Mouse (Mus musculus): ENCODE measurements around the gene Pdx1.

Pdx1 gene

DNA sequence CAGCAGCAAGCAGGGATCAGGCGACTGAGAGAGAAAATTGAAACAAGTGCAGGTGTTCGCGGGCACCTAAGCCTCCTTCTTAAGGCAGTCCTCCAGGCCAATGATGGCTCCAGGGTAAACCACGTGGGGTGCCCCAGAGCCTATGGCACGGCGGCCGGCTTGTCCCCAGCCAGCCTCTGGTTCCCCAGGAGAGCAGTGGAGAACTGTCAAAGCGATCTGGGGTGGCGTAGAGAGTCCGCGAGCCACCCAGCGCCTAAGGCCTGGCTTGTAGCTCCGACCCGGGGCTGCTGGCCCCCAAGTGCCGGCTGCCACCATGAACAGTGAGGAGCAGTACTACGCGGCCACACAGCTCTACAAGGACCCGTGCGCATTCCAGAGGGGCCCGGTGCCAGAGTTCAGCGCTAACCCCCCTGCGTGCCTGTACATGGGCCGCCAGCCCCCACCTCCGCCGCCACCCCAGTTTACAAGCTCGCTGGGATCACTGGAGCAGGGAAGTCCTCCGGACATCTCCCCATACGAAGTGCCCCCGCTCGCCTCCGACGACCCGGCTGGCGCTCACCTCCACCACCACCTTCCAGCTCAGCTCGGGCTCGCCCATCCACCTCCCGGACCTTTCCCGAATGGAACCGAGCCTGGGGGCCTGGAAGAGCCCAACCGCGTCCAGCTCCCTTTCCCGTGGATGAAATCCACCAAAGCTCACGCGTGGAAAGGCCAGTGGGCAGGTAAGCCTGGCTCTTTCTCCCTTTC lies at the start of gene Pdx1:
TSS of gene Pdx1 (plus strand) at position 34 of the 747 bp plus-strand sequence.
- DNase-seq (ENCODE audit: low read depth in 2 of 2, low spot score in 2 of 2), result no peak

DNA sequence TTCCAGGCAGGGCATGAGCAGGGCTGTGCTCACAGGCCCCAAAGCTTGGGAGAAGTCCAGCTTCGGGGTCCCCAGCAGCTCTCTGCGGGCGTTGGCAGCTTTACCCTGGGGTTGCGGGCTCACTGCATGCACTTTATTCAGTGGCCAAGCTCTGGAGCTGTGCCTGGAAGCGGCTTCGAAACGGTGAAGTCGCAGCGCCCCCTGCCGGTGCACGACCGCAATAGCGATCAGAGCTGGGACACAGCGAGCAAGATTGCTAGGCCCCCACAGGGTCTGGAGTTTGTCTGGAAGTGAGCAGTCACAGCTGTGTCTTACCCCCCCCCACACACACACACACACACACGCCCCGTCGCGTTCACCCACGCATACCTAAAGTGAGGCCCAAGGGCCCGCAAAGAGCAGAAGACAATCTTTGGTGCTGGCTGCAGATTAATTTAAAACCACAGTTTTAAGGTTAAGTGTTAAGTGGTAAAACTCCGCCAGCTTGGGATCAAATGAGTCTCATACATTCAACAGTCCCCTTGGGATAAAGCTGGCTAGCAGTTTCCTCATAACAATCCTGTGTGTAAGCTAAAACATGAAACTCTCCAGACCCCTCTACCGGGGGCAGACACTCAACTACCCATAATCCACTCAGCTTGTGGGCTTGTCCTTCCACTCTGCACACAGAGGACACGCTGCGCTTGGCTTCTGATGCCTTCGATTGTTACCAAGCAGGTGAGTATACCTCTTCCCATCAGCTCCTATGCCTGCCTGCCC lies 42.2 kb upstream of the Pdx1 start:
- DNase-seq (ENCODE audit: low read depth in 2 of 2, low spot score in 2 of 2), result peak; percentile 71

DNA sequence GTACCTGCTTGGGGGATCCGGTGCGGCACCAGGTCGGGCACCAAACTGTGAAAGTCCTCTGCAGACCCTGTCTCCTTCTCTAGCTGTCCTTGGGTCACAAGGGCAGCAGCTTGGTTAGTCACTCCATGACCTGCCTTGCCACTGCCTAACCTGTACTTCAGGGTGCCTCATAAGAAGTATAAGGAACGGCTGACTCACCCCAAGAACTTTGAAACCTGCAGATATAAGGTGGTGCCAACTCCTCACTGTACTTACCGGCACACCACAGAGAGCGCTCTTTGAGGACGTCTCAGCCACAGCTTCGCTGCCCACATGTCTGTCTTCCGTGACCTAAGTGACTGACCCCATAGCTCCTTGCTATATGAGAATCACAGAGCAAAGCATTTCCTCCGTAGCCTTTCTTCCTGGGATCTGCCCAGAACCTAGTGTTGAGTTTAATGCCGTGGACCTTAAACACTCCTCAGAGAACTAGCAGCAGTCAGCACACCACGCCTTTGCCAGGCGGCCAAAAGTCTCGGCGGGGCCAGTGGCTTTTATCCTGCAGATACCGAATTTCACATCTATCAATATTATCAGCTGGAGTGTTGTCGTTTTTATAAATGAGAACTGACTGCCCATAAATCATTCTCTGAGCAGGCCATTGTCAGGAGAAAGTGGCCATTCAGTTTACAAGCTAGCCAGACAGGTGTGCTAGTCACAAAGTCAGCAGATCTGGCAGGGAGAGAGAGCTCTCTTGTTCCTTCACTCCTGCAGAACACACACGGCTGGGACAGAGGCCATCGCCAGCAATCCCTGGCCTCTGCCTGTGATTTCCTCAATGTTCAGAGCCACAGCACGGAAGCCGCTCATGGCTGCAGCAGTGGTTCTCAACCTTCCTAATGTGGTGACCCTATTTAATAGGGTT lies 34.1 kb upstream of the Pdx1 start:
- no peak for DNase-seq (ENCODE audit: low read depth in 2 of 2, low spot score in 2 of 2)

DNA sequence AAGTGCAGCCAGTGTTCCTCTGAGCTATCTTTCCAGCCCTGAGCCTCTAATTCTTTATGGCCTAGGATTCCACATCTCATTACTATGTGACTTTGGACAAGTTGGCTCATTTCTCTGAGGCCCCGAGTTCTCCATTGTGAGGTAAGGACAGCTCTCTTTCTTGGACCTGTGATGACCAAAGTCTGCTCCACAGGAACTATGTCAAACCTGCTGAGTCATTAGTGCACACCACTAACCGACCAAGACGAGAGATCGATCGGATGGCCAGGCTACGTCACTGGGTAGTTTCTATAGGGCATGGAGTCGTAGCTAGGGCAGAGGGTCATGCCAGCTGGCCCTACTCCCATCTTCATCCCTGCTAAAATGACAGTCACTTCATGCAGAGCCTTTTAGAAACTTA lies 25.9 kb upstream of the Pdx1 start:
- DNase-seq (ENCODE audit: low read depth in 2 of 2, low spot score in 2 of 2), result no peak

DNA sequence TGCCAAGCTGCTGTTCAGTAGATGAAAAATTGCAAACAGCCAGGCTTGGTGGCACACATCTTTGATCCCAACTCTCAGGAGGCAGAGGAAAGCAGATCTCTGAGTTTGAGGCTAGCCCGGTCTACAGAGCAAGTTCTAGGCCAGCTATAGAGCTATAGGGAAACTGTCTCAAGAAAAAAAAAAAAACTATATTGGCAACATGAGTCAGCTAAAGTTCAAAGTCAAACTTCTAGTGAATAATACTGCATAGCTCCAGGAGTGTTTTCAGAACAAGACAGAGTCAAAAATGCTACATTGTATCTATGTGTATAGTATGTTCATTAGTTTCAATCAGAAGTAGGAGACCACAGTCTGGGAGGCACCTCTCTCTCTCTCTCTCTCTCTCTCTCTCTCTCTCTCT lies 9.6 kb upstream of the Pdx1 start:
- no peak for DNase-seq (ENCODE audit: low read depth in 2 of 2, low spot score in 2 of 2)

DNA sequence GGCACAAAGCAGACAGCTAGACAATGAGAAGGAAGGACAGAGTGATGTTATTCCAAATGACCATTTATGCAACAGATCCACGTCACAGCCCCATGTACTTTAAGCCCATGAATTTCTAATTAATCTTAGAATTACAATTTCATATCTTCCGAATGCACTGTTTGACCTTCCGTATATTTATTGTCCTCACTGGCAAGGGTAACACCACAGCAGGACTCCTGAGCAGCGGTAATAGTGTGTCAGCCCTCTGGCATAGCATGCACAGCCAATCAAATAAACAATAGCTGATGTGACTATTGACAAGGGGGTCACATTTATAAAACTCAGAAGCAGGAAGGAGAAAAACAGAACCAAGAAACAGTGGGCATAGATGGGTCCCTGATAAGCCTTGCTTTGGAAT lies 9.0 kb upstream of the Pdx1 start:
- no peak for DNase-seq (ENCODE audit: low read depth in 2 of 2, low spot score in 2 of 2)

DNA sequence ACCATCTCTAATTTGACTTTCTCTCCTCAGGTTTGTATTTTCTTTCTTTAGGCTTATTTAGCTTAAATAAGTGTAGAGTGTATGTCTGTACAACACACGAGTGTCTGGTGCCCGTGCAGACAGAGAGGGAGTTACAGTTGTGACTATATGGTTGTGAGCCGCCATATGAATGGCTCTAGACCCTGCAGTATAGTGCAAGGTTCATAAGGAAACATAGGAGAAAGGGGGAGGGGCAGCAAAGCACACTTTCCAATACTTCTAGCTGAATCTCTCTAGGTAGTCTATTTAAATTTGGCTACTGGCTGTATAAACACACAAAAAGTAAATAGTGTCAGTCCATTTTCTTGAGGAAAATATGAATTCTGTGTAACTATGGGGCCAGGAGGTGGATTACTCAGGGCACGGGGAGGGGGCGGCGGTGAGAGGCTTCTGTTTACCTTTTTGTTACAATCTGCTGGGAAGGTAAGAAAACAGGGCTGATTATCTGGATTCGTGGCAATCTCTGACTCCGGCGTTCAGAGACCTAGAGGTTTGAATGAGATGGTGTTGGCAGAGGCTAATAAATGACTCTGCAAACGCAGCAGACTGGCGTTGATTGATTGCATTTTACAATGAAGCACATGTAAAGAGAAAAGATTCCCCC lies 7.7 kb upstream of the Pdx1 start:
- DNase-seq (ENCODE audit: low read depth in 2 of 2, low spot score in 2 of 2), result no peak

DNA sequence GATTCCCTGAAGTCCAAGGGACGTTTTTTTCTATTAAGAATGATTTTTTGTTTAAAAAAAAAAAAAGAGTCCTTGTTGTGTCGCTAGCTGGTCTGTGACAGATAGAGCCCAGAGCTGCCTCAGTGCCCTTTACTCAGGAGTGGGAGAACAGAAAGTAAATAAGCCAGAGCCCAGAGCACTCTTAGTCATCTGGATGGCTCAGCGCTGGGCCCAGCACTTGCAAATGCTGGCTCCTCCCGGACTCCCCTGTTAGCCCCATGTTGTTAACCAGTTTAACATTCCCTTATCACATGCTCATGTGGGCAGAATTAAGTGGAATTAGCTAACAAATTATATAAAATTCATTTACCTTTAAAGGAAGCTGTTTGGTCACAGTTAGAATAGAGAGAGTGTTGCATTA lies 5.8 kb upstream of the Pdx1 start:
- DNase-seq (ENCODE audit: low read depth in 2 of 2, low spot score in 2 of 2), result no peak

DNA sequence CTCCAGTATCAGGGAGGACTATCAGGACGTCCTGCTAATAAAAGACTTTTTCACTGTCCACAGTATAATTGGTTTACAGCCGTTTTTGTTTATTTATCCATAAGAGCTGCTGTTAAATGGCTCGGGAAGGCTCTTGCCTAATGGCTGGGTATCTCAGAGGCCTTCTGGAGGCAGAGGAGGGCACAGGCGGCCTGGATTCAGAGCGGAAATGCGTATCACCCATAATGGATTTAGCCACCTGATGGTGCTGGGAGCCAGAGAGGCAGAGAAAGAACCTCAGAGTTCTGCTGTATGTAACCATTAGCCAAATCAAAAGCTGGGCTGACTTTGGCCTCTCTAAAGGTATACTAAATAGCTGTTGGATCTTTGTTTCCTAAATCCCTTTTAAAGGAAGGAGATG lies 2.3 kb upstream of the Pdx1 start:
- DNase-seq (ENCODE audit: low read depth in 2 of 2, low spot score in 2 of 2), result no peak

DNA sequence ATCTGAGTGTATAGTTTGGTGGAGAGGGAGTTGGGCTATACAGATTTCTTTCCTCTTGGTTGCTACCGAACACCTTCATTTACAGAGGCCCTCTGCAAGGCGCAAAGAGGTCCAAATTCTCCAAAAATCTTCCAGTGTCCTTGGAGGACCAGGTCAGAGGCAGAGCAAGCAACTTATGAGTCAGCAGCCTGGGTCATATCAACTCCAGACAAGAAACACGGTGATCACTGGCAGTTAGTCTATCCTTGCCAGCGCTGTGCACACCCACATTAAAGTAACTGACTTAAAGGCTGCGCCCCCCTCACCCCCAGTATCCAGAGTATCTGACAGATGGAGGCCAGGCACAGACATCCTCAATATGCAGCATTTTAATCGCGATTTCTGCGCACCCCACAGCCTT lies 1.0 kb upstream of the Pdx1 start:
- no peak for DNase-seq (ENCODE audit: low read depth in 2 of 2, low spot score in 2 of 2)

DNA sequence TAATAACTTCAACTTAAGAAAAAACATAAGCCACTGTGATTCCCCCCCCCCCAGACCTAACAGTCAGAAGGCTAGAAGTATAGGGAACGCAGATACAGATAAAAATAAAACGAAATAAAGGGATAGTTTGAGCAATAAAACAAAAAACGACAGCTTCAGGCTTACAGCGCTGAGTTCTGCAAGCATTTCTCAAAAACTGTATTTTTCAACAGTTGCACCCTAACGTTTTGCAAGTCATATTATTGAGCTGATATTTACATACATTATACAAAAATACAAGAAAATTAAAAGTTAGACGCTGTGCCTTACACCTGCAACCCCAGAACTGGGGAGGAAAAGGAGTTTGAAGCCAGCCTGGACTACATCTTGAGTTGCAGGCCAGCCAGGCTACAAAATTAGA lies 388 bp upstream of the Pdx1 start:
- no peak for DNase-seq (ENCODE audit: low read depth in 2 of 2, low spot score in 2 of 2)

DNA sequence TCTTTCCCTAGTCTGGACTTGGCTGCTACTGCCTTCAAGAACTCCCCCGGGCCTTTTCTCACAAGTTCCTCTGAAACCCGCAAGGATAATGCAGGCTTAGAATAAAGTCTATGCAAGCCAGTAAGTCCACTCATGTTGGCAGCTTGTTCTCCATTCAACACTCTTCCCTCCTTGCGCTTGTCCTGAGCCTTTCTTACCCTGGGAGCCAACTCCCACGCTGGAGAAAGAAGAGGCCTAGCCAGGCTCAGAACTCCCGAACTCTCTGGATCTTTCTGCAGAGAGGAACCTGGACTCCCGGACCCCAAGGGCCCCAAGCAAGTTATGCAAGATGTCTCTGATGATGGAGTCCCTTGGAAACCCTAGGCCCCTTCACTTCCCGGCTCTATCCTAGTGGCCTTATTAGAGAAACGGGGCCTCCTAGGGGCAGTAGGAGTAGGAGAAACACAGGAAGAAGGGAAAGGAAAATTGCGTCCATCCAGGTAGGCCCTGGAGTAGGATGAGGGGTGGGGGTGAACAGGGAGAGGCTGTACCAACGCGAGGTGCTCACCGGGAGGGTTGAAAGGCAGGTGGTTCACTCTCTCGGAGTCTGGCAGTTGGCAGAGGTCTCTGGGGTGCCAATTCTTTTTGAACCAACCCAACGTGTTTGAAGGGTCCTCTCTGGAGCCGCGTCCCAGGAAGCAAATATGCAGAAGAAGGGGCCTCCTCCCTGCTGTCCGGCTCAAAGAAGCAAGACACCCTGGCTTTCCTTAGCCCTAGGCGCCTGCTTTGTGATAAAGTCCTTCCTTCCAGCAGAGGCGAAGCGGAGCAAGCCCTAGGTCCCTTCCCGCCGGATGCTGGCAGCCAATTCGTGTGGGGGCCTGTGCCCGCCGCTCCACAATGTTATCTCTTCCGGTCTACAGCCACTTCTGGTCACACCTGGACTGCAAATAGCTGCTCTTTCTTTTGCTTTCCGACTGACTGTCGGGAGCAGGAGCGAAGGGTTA lies 1.2 kb downstream of the Pdx1 start:
- DNase-seq (ENCODE audit: low read depth in 2 of 2, low spot score in 2 of 2), result no peak

DNA sequence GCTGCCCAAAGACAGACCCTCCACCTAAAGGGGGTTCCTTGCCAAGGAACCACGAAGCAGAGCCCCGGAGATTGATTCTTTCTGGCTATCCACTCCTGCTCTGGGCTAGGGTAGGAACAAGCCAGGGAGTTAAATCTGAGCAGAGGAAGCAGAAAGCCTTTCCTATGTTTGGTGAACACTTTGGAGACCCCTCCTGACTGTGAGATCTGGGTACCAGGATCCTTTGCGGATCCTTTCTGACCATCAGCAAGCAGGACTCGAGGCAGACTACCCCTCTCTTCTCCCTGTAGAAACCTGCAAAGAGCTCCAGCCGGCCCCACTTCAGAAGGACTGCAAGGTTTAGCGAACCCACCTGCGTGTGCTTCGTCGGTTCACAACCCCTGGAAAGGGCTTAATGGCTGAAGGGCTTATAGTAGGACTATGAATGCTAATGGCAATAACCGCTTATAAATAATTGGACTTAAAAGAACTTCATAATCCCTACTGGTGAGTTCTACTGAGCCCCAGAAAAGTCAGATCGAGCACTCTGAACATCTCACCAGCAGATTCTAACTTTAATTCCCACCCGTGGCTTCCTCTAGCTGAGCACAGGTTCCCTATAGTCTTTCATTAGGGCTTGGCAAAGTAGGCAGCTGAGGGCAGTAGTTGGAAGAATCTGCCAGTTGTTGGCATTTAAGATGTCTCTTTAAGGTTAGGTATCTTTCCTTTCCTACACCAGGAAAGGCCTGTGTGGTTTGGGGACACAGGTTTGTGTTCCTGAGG lies 2.5 kb downstream of the Pdx1 start:
- DNase-seq (ENCODE audit: low read depth in 2 of 2, low spot score in 2 of 2), result no peak

DNA sequence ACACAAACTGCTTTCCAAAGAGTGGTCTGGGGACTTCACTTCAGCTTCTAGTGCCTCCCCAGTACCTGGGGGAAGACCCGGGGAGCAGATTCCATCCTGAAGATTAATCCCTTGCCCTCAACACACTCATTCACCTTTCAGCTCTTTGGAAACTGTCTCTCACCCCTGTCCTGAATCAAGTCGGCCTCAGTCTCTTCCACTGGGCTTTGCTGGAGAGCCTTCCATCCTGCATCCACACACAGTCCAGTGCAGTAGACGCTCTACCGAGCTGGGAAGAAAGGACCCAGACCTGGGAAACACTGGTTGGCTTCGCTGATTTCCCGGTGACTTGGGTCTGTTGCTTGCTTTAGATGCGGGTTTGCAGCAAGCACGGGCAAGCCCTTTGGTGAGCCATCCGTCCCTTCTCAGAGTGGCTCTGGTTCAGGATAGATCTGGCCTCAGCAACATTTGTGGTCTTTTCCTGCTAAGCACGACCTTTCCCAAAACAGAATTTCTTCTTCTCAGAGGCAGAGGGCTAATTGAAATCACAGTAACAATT lies 3.1 kb downstream of the Pdx1 start:
- DNase-seq (ENCODE audit: low read depth in 2 of 2, low spot score in 2 of 2), result no peak

DNA sequence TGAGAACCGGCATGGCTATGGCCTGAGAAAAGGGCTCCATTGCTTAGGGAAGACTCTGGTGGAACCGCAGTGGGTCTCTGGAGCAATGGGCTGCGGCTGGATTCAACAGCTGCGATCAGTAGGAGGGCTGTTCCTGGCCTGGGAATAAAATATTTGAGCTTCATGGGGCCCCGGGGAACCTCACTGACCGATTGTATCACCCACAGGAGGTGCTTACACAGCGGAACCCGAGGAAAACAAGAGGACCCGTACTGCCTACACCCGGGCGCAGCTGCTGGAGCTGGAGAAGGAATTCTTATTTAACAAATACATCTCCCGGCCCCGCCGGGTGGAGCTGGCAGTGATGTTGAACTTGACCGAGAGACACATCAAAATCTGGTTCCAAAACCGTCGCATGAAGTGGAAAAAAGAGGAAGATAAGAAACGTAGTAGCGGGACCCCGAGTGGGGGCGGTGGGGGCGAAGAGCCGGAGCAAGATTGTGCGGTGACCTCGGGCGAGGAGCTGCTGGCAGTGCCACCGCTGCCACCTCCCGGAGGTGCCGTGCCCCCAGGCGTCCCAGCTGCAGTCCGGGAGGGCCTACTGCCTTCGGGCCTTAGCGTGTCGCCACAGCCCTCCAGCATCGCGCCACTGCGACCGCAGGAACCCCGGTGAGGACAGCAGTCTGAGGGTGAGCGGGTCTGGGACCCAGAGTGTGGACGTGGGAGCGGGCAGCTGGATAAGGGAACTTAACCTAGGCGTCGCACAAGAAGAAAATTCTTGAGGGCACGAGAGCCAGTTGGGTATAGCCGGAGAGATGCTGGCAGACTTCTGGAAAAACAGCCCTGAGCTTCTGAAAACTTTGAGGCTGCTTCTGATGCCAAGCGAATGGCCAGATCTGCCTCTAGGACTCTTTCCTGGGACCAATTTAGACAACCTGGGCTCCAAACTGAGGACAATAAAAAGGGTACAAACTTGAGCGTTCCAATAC lies 4.7 kb downstream of the Pdx1 start:
- DNase-seq (ENCODE audit: low read depth in 2 of 2, low spot score in 2 of 2), result no peak

DNA sequence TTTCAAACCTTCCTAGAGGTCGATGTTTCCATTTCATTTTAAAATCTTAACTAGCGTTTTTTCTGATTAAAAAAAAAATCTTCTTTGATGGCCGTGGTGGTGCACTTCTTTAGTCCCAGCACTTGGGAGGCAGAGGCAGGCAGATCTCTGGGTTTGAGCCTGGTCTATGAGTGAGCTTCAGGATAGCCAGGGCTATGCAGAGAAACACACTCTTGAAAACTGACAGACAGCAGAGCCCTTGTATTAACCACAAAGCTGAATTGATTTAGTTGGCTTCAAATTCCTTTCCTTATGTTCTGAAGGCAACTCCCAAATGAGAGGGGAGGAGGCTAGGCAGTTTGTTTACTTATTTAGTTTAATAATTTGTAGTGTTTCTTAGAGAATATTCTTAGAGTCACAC lies 6.0 kb downstream of the Pdx1 start:
- no peak for DNase-seq (ENCODE audit: low read depth in 2 of 2, low spot score in 2 of 2)

DNA sequence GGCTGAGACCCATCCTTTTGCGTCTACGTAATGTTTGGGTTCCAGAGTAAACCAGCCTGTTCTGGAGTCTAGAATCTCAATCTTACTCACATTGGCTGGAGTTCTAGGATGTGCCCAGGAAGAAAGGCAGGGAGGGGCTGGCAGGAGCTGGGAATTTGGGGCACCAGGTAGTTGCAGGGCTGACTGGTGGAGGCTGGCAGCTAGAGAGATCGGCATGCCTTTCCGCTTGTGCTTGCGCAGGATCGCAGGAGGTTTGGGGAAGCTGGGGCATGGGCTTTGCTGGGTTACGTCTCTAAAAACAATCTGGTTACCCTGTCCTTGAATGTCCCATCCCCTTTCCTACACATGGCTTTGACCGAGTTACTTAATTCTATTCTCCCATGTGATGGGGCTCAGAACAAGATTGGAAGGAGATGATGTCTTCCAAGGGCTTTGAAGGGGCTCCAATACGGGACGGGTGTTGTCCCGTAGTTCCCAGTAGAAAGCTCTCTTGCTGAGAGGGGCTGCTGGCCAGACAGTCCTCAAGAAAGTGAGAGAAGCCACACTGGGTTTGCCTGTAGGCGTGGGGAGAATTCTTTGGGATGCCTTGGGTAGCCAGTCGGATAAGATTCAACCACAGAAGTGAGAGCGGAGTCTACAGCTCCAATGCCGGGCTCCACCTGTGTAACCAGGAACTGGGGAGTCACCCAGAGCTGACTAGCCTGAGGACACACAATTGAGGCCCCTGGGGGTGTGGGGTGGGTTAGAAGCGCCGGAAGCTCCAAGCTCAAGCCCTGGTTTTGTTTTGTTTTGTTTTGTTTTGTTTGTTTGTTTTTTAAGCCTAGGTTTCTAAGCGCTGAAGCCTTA lies 7.2 kb downstream of the Pdx1 start:
- no peak for DNase-seq (ENCODE audit: low read depth in 2 of 2, low spot score in 2 of 2)

All from CD8-positive naive resting alpha-beta T cell, adult 2 months (primary cell).